Mouse (Mus musculus): ENCODE data around the gene Gm26661. TPM values are rescaled to one million over a fixed set of nuclear protein-coding genes. Genes with fewer than 3 reads are reported as not detected.

Gene Gm26661
- polyA plus RNA-seq, 1 experiment from 2014 or later: not detected

GRCm38 (mm10) chr14:7807711-7808110, 16.3 kb downstream of the Gm26661 start:
- Histone ChIP-seq H3K4me3 (ENCODE audit: control insufficient read depth in 1 of 2, insufficient read depth in 1 of 2, low read depth in 1 of 2, low read length in 2 of 2) (no peak overlapping the region), H3K4me1 (ENCODE audit: control insufficient read depth in 2 of 2, insufficient read depth in 2 of 2, low read length in 2 of 2) (peaks cover 5 to 16% of the 10 kb centered on the region in 2 experiments; a peak in 3 of 4 replicates), H3K27ac (replicated peaks in 1 of 2; ENCODE audit: control insufficient read depth in 1 of 2, insufficient read depth in 1 of 2, low read depth in 2 of 2, low read length in 2 of 2) (no peak overlapping the region), H3K27me3 (ENCODE audit: control insufficient read depth, insufficient read depth, low read length) (no peaks in the 10 kb centered on the region), H3K4me2 (ENCODE audit: low read length) (no peak overlapping the region), H3K9ac (ENCODE audit: low read length) (no peak overlapping the region), H3K36me3 (ENCODE audit: control insufficient read depth, insufficient read depth, low read length) (no peaks in the 10 kb centered on the region), H3K9me3 (ENCODE audit: control insufficient read depth, low read length) (0 out of 2 replicates have a peak, but pooled peaks cover 3% of the 10 kb centered on the region)
- no peak for ATAC-seq (ENCODE audit: insufficient number of reproducible peaks, insufficient read depth, low FRiP score, low read depth)
- 40% methylated on average over 4 of the region's 4 CpGs for WGBS

GRCm38 (mm10) chr14:7808501-7808981, 17.2 kb downstream of the Gm26661 start:
- no peak overlapping the region for H3K4me3 ChIP-seq (ENCODE audit: control insufficient read depth in 1 of 2, insufficient read depth in 1 of 2, low read depth in 1 of 2, low read length in 2 of 2)
- H3K9me3 ChIP-seq (ENCODE audit: control insufficient read depth, low read length): 0 out of 2 replicates have a peak, but pooled peaks cover 3% of the 10 kb centered on the region
- no peak overlapping the region for H3K9ac ChIP-seq (ENCODE audit: low read length)
- no peaks in the 10 kb centered on the region for H3K36me3 ChIP-seq (ENCODE audit: control insufficient read depth, insufficient read depth, low read length)
- ATAC-seq (ENCODE audit: insufficient number of reproducible peaks, insufficient read depth, low FRiP score, low read depth): no peak
- 48% methylated on average over 11 of the region's 11 CpGs for WGBS
- H3K27me3 ChIP-seq (ENCODE audit: control insufficient read depth, insufficient read depth, low read length): no peaks in the 10 kb centered on the region
- peaks cover 6 to 17% of the 10 kb centered on the region in 2 experiments; a peak in 3 of 4 replicates for H3K4me1 ChIP-seq (ENCODE audit: control insufficient read depth in 2 of 2, insufficient read depth in 2 of 2, low read length in 2 of 2)
- no peak overlapping the region for H3K27ac ChIP-seq (replicated peaks in 1 of 2; ENCODE audit: control insufficient read depth in 1 of 2, insufficient read depth in 1 of 2, low read depth in 2 of 2, low read length in 2 of 2)
- no peak overlapping the region for H3K4me2 ChIP-seq (ENCODE audit: low read length)

- ATAC-seq (ENCODE audit: insufficient number of reproducible peaks, insufficient read depth, low FRiP score, low read depth): 0 out of 2 replicates have a peak, but pooled peaks have one; percentile 39
- 60% methylated on average over 12 of the region's 12 CpGs for WGBS
These were observed 17.9 kb downstream of the Gm26661 start for GRCm38 (mm10) chr14:7809043-7809955.

GRCm38 (mm10) chr14:7817770-7818462, 26.5 kb downstream of the Gm26661 start, which contains the start of gene Flnb:
Gene Flnb (plus strand): TSS chr14:7817957.
- peak within 1 kb of the TSS; percentile 97 for H3K4me2 ChIP-seq (ENCODE audit: low read length)
- peak within 1 kb of the TSS; percentile 69 to 72 for H3K4me3 ChIP-seq (ENCODE audit: control insufficient read depth in 1 of 2, insufficient read depth in 1 of 2, low read depth in 1 of 2, low read length in 2 of 2)
- peak; percentile 95 for ATAC-seq (ENCODE audit: insufficient number of reproducible peaks, insufficient read depth, low FRiP score, low read depth)
- no peaks in the 10 kb centered on the region for H3K27me3 ChIP-seq (ENCODE audit: control insufficient read depth, insufficient read depth, low read length)
- no peaks in the 10 kb centered on the region for H3K9me3 ChIP-seq (ENCODE audit: control insufficient read depth, low read length)
- peak within 1 kb of the TSS; percentile 89 for H3K9ac ChIP-seq (ENCODE audit: low read length)
- peaks cover 13 to 25% of the 10 kb centered on the region in 2 experiments for H3K4me1 ChIP-seq (ENCODE audit: control insufficient read depth in 2 of 2, insufficient read depth in 2 of 2, low read length in 2 of 2)
- no peaks in the 10 kb centered on the region for H3K36me3 ChIP-seq (ENCODE audit: control insufficient read depth, insufficient read depth, low read length)
- peak within 1 kb of the TSS in 1 of 2 experiments; percentile 35; a peak in 2 of 4 replicates for H3K27ac ChIP-seq (replicated peaks in 1 of 2; ENCODE audit: control insufficient read depth in 1 of 2, insufficient read depth in 1 of 2, low read depth in 2 of 2, low read length in 2 of 2)
- WGBS: under 1% methylated on average over 49 of the region's 49 CpGs

More at GRCm38 (mm10) chr14:7809043-7809955, 17.9 kb downstream of the Gm26661 start:
- peaks cover 9 to 17% of the 10 kb centered on the region in 2 experiments; a peak in 3 of 4 replicates for H3K4me1 ChIP-seq (ENCODE audit: control insufficient read depth in 2 of 2, insufficient read depth in 2 of 2, low read length in 2 of 2)
- 0 out of 2 replicates have a peak, but pooled peaks cover 3% of the 10 kb centered on the region for H3K9me3 ChIP-seq (ENCODE audit: control insufficient read depth, low read length)
- no peaks in the 10 kb centered on the region for H3K27me3 ChIP-seq (ENCODE audit: control insufficient read depth, insufficient read depth, low read length)
- H3K9ac ChIP-seq (ENCODE audit: low read length): no peak overlapping the region
- H3K36me3 ChIP-seq (ENCODE audit: control insufficient read depth, insufficient read depth, low read length): no peaks in the 10 kb centered on the region
- H3K27ac ChIP-seq (replicated peaks in 1 of 2; ENCODE audit: control insufficient read depth in 1 of 2, insufficient read depth in 1 of 2, low read depth in 2 of 2, low read length in 2 of 2): no peak overlapping the region
- no peak overlapping the region for H3K4me2 ChIP-seq (ENCODE audit: low read length)
- H3K4me3 ChIP-seq (ENCODE audit: control insufficient read depth in 1 of 2, insufficient read depth in 1 of 2, low read depth in 1 of 2, low read length in 2 of 2): no peak overlapping the region

GRCm38 (mm10) chr14:7818463-7819121, 27.2 kb downstream of the Gm26661 start:
- ATAC-seq (ENCODE audit: insufficient number of reproducible peaks, insufficient read depth, low FRiP score, low read depth): 0 out of 2 replicates have a peak, but pooled peaks have one; percentile 13
- under 1% methylated on average over 36 of the region's 36 CpGs for WGBS
- H3K4me3 ChIP-seq (ENCODE audit: control insufficient read depth in 1 of 2, insufficient read depth in 1 of 2, low read depth in 1 of 2, low read length in 2 of 2): peak overlapping the region; percentile 69 to 72
- no peaks in the 10 kb centered on the region for H3K9me3 ChIP-seq (ENCODE audit: control insufficient read depth, low read length)
- peaks cover 12 to 27% of the 10 kb centered on the region in 2 experiments for H3K4me1 ChIP-seq (ENCODE audit: control insufficient read depth in 2 of 2, insufficient read depth in 2 of 2, low read length in 2 of 2)
- peak overlapping the region; percentile 97 for H3K4me2 ChIP-seq (ENCODE audit: low read length)
- 0 out of 4 replicates have a peak overlapping the region, but pooled peaks have one; percentile 11 to 35 for H3K27ac ChIP-seq (replicated peaks in 1 of 2; ENCODE audit: control insufficient read depth in 1 of 2, insufficient read depth in 1 of 2, low read depth in 2 of 2, low read length in 2 of 2)
- H3K9ac ChIP-seq (ENCODE audit: low read length): peak overlapping the region; percentile 89
- H3K27me3 ChIP-seq (ENCODE audit: control insufficient read depth, insufficient read depth, low read length): no peaks in the 10 kb centered on the region
- H3K36me3 ChIP-seq (ENCODE audit: control insufficient read depth, insufficient read depth, low read length): no peaks in the 10 kb centered on the region

- Histone ChIP-seq H3K4me1 (ENCODE audit: control insufficient read depth in 2 of 2, insufficient read depth in 2 of 2, low read length in 2 of 2) (peaks cover 14 to 31% of the 10 kb centered on the region in 2 experiments), H3K27me3 (ENCODE audit: control insufficient read depth, insufficient read depth, low read length) (no peaks in the 10 kb centered on the region), H3K9ac (ENCODE audit: low read length) (peak overlapping the region; percentile 89), H3K4me2 (ENCODE audit: low read length) (peak overlapping the region; percentile 97), H3K27ac (replicated peaks in 1 of 2; ENCODE audit: control insufficient read depth in 1 of 2, insufficient read depth in 1 of 2, low read depth in 2 of 2, low read length in 2 of 2) (0 out of 4 replicates have a peak overlapping the region, but pooled peaks of 1 of the 2 experiments have one; percentile 17), H3K36me3 (ENCODE audit: control insufficient read depth, insufficient read depth, low read length) (no peaks in the 10 kb centered on the region), H3K9me3 (ENCODE audit: control insufficient read depth, low read length) (no peaks in the 10 kb centered on the region), H3K4me3 (ENCODE audit: control insufficient read depth in 1 of 2, insufficient read depth in 1 of 2, low read depth in 1 of 2, low read length in 2 of 2) (peak overlapping the region; percentile 69 to 72)
- ATAC-seq (ENCODE audit: insufficient number of reproducible peaks, insufficient read depth, low FRiP score, low read depth): no peak
- 63% methylated on average over 5 of the region's 5 CpGs for WGBS
These were observed 28.1 kb downstream of the Gm26661 start for GRCm38 (mm10) chr14:7819446-7819845.

GRCm38 (mm10) chr14:7821341-7821740, 30.0 kb downstream of the Gm26661 start:
- peaks cover 26 to 50% of the 10 kb centered on the region in 2 experiments for H3K4me1 ChIP-seq (ENCODE audit: control insufficient read depth in 2 of 2, insufficient read depth in 2 of 2, low read length in 2 of 2)
- H3K9ac ChIP-seq (ENCODE audit: low read length): no peak overlapping the region
- no peaks in the 10 kb centered on the region for H3K27me3 ChIP-seq (ENCODE audit: control insufficient read depth, insufficient read depth, low read length)
- no peak overlapping the region for H3K4me2 ChIP-seq (ENCODE audit: low read length)
- H3K36me3 ChIP-seq (ENCODE audit: control insufficient read depth, insufficient read depth, low read length): no peaks in the 10 kb centered on the region
- no peak overlapping the region for H3K27ac ChIP-seq (replicated peaks in 1 of 2; ENCODE audit: control insufficient read depth in 1 of 2, insufficient read depth in 1 of 2, low read depth in 2 of 2, low read length in 2 of 2)
- 81% methylated on average over 8 of the region's 8 CpGs for WGBS
- H3K9me3 ChIP-seq (ENCODE audit: control insufficient read depth, low read length): no peaks in the 10 kb centered on the region
- H3K4me3 ChIP-seq (ENCODE audit: control insufficient read depth in 1 of 2, insufficient read depth in 1 of 2, low read depth in 1 of 2, low read length in 2 of 2): no peak overlapping the region
- ATAC-seq (ENCODE audit: insufficient number of reproducible peaks, insufficient read depth, low FRiP score, low read depth): no peak
